Mouse (Mus musculus) kidney, embryonic 14.5 days (tissue): ENCODE results near the gene Mpv17. TPM values are rescaled to one million over a fixed set of nuclear protein-coding genes. Genes with fewer than 3 reads are reported as not detected.

Experiments used
- ATAC-seq: fragments of 200-750 bp; cut with Nextera tagmentation; 2 replicates; pipeline ENCODE4 v1.8.0; 2017; ENCODE audit warnings: moderate number of reproducible peaks, mild to moderate bottlenecking, moderate TSS enrichment, moderate library complexity; ENCODE audit not compliant: low FRiP score, low TSS enrichment
- H3K27ac ChIP-seq: fragments of 300-500 bp; sonication (generic); 2 replicates; pipeline ENCODE4 v1.5.1; 2014; ENCODE audit warnings: low read depth, mild to moderate bottlenecking, low read length, moderate library complexity, mixed read lengths
- H3K27me3 ChIP-seq: fragments of 300-500 bp; sonication (generic); 2 replicates; pipeline ENCODE4 v1.6.1; 2014; ENCODE audit warnings: mild to moderate bottlenecking, low read length; ENCODE audit not compliant: control insufficient read depth, insufficient read depth
- H3K36me3 ChIP-seq: fragments of 300-500 bp; sonication (generic); 2 replicates; pipeline ENCODE4 v1.6.1; 2014; ENCODE audit warnings: low read length, mixed read lengths; ENCODE audit not compliant: control insufficient read depth, insufficient read depth
- H3K4me1 ChIP-seq: fragments of 300-500 bp; sonication (generic); 2 replicates; pipeline ENCODE4 v1.6.1; 2014; ENCODE audit warnings: low read length, mixed read lengths; ENCODE audit not compliant: control insufficient read depth, insufficient read depth
- H3K4me2 ChIP-seq: fragments of 300-500 bp; sonication (generic); replicated peaks from 2 replicates; pipeline ENCODE4 v1.6.1; 2014; ENCODE audit warnings: low read depth, mild to moderate bottlenecking, low read length
- H3K4me3 ChIP-seq: fragments of 300-500 bp; sonication (generic); 2 replicates; pipeline ENCODE4 v1.5.1; 2014; ENCODE audit warnings: mild to moderate bottlenecking, low read length
- H3K9ac ChIP-seq: fragments of 300-500 bp; sonication (generic); 2 replicates; pipeline ENCODE4 v1.6.1; 2014; ENCODE audit warnings: low read depth, mild to moderate bottlenecking, low read length, moderate library complexity
- H3K9me3 ChIP-seq: fragments of 300-500 bp; sonication (generic); 2 replicates; pipeline ENCODE4 v1.6.1; 2016; ENCODE audit warnings: low read length; ENCODE audit not compliant: control insufficient read depth
- WGBS: fragments of 180-500 bp; shearing (Covaris S2); extraction: QIAGEN DNeasy Blood & Tissue Kit; methylation state at CpG from one replicate; pipeline ENCODE4 v1.1.7; 2014; 5-methylcytosine and 5-hydroxymethylcytosine counted together
- polyA plus RNA-seq: library from polyadenylated mRNA; unstranded; fragments of >200 nt; fragmentation: Nextera tagmentation; extraction: Ambion mirVana; gene quantifications from 2 replicates; pipeline ENCODE4 v1.2.1, GENCODE M21; 2014

Gene Mpv17
- polyA plus RNA-seq, 1 experiment from 2014 or later, result 68.3 TPM

GRCm38 (mm10) chr5:31198170-31198569, 44.1 kb upstream of the Mpv17 start:
- Histone ChIP-seq H3K9me3 (peaks cover 6% of the 10 kb centered on the region), H3K27me3 (no peaks in the 10 kb centered on the region), H3K27ac (no peak overlapping the region), H3K4me2 (no peak overlapping the region), H3K4me1 (peaks cover 17% of the 10 kb centered on the region), H3K9ac (no peak overlapping the region), H3K4me3 (no peak overlapping the region), H3K36me3 (peaks cover 71% of the 10 kb centered on the region)
- ATAC-seq, result no peak
- WGBS, result 79% methylated on average over 9 of the region's 9 CpGs

DNA sequence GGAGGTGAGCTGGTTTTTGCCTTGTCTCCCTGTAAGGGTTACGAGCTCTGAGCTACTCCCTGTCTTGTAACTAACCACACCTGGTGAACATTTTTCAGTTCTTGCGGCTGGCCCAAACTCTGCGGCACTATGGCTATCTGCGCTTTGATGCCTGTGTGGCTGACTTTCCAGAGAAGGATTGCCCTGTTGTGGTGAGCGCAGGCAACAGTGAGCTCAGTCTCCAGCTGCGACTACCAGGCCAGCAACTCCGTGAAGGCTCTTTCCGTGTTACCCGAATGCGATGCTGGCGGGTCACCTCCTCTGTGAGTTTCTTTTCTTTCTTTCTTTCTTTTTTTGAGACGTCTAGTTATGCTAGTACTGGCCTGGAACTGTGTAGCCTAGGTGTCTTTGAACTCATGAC, 43.0 kb upstream of the Mpv17 start:
- ATAC-seq, result no peak
- 96% methylated on average over 12 of the region's 12 CpGs for WGBS
- H3K27ac ChIP-seq, result no peak overlapping the region
- peaks cover 63% of the 10 kb centered on the region for H3K36me3 ChIP-seq
- no peaks in the 10 kb centered on the region for H3K27me3 ChIP-seq
- no peak overlapping the region for H3K4me2 ChIP-seq
- H3K9me3 ChIP-seq, result peaks cover 6% of the 10 kb centered on the region
- H3K4me3 ChIP-seq, result no peak overlapping the region
- H3K4me1 ChIP-seq, result peaks cover 18% of the 10 kb centered on the region
- no peak overlapping the region for H3K9ac ChIP-seq

- Histone ChIP-seq H3K36me3 (peaks cover 63% of the 10 kb centered on the region), H3K4me3 (no peak overlapping the region), H3K4me2 (no peak overlapping the region), H3K4me1 (peaks cover 21% of the 10 kb centered on the region), H3K9me3 (peaks cover 6% of the 10 kb centered on the region), H3K9ac (no peak overlapping the region), H3K27me3 (no peaks in the 10 kb centered on the region), H3K27ac (no peak overlapping the region)
- ATAC-seq, result no peak
- WGBS, result 92% methylated on average over 10 of the region's 10 CpGs
Observed at GRCm38 (mm10) chr5:31196207-31196606, 42.2 kb upstream of the Mpv17 start.

GRCm38 (mm10) chr5:31195671-31196070, 41.6 kb upstream of the Mpv17 start:
- no peak for ATAC-seq
- Histone ChIP-seq H3K9ac (no peak overlapping the region), H3K36me3 (peaks cover 68% of the 10 kb centered on the region), H3K4me3 (no peak overlapping the region), H3K4me1 (peaks cover 19% of the 10 kb centered on the region), H3K4me2 (no peak overlapping the region), H3K27ac (no peak overlapping the region), H3K9me3 (peaks cover 6% of the 10 kb centered on the region), H3K27me3 (no peaks in the 10 kb centered on the region)
- 96% methylated on average over 4 of the region's 4 CpGs for WGBS

DNA sequence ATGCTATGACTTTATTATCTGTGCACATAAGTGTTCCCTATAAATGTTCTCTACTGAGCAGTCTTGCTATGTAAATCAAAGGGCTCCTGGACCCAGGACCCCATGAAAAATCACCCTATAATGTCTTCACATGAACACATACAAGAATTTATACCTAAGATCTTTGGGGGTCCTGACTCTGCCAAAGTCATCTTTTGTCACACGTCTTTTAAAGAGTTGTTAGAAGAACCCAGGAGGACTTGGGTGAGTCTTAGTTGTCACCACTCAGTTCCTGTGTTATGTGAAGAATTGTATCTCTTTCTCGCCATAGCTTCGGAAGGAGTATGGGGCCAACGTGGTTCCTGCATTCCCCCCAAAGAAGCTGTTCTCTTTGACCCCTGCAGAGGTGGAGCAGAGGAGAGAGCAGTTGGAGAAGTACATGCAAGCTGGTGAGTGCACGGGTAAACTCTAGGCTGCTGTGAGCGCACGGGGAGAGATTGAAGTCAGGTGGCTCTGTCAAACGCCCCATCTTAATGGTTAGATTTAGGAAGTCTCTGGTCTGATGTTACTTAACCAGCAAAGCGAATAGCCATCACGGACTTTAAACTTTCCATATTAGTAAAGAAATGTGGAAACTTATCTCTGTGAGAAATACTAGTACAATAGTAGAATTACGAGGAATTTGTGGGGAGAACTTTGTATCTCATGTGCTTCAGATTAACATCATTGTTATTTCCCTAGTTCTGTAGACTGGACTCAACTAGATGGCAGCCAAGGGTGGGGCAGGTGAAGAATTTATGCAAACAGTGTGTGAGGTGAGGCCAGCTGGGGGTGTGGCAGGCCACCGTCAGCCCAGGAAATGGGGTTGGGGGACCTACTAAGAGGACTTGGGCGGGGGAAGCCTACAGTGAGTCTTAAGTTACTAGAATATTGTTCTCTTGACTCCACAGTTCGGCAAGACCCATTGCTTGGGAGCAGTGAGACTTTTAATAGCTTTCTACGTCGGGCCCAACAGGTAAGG, 40.7 kb upstream of the Mpv17 start:
- Histone ChIP-seq H3K36me3 (peaks cover 68% of the 10 kb centered on the region), H3K9ac (no peak overlapping the region; the same call in 1 of the 2 replicates), H3K27ac (no peak overlapping the region), H3K27me3 (no peaks in the 10 kb centered on the region), H3K4me3 (peak overlapping the region; percentile 72), H3K4me1 (peaks cover 14% of the 10 kb centered on the region), H3K4me2 (peak overlapping the region; percentile 90), H3K9me3 (no peaks in the 10 kb centered on the region)
- ATAC-seq, result no peak
- 92% methylated on average over 16 of the region's 16 CpGs for WGBS

DNA sequence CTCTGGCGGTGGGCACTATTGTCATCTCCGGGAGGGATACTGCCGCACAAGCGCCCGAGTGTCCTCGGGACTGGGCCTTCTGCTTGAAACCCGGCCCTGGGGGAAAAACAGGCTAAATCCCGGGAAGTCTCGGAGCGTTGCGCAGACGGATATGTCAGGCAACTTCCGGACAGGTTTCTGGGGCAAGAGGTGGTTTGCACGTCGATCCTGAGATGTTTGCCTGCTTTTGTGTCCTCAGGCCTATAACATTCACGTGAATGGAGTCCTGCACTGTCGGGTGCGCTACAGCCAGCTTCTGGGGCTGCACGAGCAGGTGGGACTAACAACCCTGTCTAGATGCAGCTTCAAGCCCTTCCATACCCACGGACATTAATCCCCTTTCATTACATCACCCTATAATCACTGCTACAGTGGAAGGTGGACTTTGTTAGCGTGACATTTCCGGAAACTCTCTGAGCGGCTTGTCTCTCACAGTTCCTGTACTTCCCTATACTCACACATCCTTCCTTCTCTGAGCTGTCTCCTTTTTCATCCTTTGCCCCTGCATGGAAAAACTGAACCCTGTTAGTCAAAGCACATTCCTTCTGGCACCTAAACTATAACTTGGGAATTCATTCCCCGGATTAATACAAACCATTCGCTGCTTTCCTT, 39.7 kb upstream of the Mpv17 start:
- peaks cover 65% of the 10 kb centered on the region for H3K36me3 ChIP-seq
- peak overlapping the region; percentile 72 for H3K27ac ChIP-seq
- H3K9me3 ChIP-seq, result no peaks in the 10 kb centered on the region
- peak overlapping the region; percentile 90 for H3K4me2 ChIP-seq
- ATAC-seq, result no peak; the same call in none of the 2 replicates
- no peaks in the 10 kb centered on the region for H3K27me3 ChIP-seq
- peak overlapping the region; percentile 80 for H3K9ac ChIP-seq
- H3K4me3 ChIP-seq, result peak overlapping the region; percentile 72
- peaks cover 14% of the 10 kb centered on the region for H3K4me1 ChIP-seq
- WGBS, result 12% methylated on average over 25 of the region's 25 CpGs

GRCm38 (mm10) chr5:31192939-31193630, 39.0 kb upstream of the Mpv17 start, which contains the start of the genes Snx17 and Eif2b4:
Snx17 (plus strand) TSS chr5:31193227.
Eif2b4 (minus strand) TSS chr5:31193430.
- peak; percentile 96 for ATAC-seq
- Histone ChIP-seq H3K27me3 (no peaks in the 10 kb centered on the region), H3K4me2 (peak within 1 kb of the TSS; percentile 90), H3K4me1 (peaks cover 14% of the 10 kb centered on the region), H3K27ac (peak within 1 kb of the TSS; percentile 72), H3K9me3 (no peaks in the 10 kb centered on the region), H3K36me3 (peaks cover 65% of the 10 kb centered on the region), H3K4me3 (peak within 1 kb of the TSS; percentile 72), H3K9ac (peak within 1 kb of the TSS; percentile 80)
- under 1% methylated on average over 48 of the region's 48 CpGs for WGBS

GRCm38 (mm10) chr5:31192045-31192938, 38.2 kb upstream of the Mpv17 start:
- Histone ChIP-seq H3K4me1 (peaks cover 14% of the 10 kb centered on the region), H3K36me3 (peaks cover 65% of the 10 kb centered on the region), H3K27me3 (no peaks in the 10 kb centered on the region), H3K27ac (peak overlapping the region; percentile 43), H3K9ac (peak overlapping the region; percentile 80), H3K4me3 (peak overlapping the region; percentile 72), H3K4me2 (peak overlapping the region; percentile 63), H3K9me3 (no peaks in the 10 kb centered on the region)
- ATAC-seq, result no peak; the same call in 1 of the 2 replicates
- 11% methylated on average over 42 of the region's 42 CpGs for WGBS
